Mouse (Mus musculus) liver, embryonic 16.5 days (tissue): Measurements from ENCODE around the gene Ttll2. TPM values are rescaled to one million over a fixed set of nuclear protein-coding genes. Genes with fewer than 3 reads are reported as not detected.
"Not testable (repeated sequence)": the region's sequence is repeated elsewhere in the genome, so short reads cannot be mapped to it uniquely, and the experiment has no call there.

ENCODE experiments used
- ATAC-seq: fragments of 200-750 bp; cut with Nextera tagmentation; 2 replicates; pipeline ENCODE4 v1.8.0; 2017; ENCODE audit warnings: low read depth, mild to moderate bottlenecking, moderate number of reproducible peaks, moderate library complexity
- H3K27ac ChIP-seq: fragments of 300-500 bp; sonication (generic); 2 replicates; pipeline ENCODE4 v1.5.1; 2014; ENCODE audit warnings: mild to moderate bottlenecking, low read length
- H3K27me3 ChIP-seq: fragments of 300-500 bp; sonication (generic); 2 replicates; pipeline ENCODE4 v1.6.1; 2014; ENCODE audit warnings: low read depth, low read length, mixed read lengths; ENCODE audit not compliant: control insufficient read depth, insufficient read depth
- H3K36me3 ChIP-seq: fragments of 300-500 bp; sonication (generic); 2 replicates; pipeline ENCODE4 v1.6.1; 2014; ENCODE audit warnings: mild to moderate bottlenecking; ENCODE audit not compliant: control insufficient read depth, insufficient read depth
- H3K4me1 ChIP-seq: fragments of 300-500 bp; sonication (generic); 2 replicates; pipeline ENCODE4 v1.6.1; 2014; ENCODE audit warnings: low read depth, low read length, mixed read lengths; ENCODE audit not compliant: control insufficient read depth
- H3K4me2 ChIP-seq: fragments of 300-500 bp; sonication (generic); 2 replicates; pipeline ENCODE4 v1.6.1; 2014; ENCODE audit warnings: low read depth, low read length, mixed read lengths
- H3K4me3 ChIP-seq: fragments of 300-500 bp; sonication (generic); 2 replicates; pipeline ENCODE4 v1.5.1; 2014; ENCODE audit warnings: low read depth, mild to moderate bottlenecking, low read length
- H3K9ac ChIP-seq: fragments of 300-500 bp; sonication (generic); 2 replicates; pipeline ENCODE4 v1.6.1; 2014; ENCODE audit warnings: low read depth, low read length
- H3K9me3 ChIP-seq: fragments of 300-500 bp; sonication (generic); replicated peaks from 2 replicates; pipeline ENCODE4 v1.6.1; 2016; ENCODE audit warnings: low read length; ENCODE audit not compliant: control insufficient read depth
- whole genome bisulfite sequencing: fragments of 180-500 bp; shearing (Covaris S2); extraction: QIAGEN DNeasy Blood & Tissue Kit; methylation state at CpG from one replicate; pipeline ENCODE4 v1.1.7; 2014; ENCODE audit not compliant: insufficient replicate concordance; 5-methylcytosine and 5-hydroxymethylcytosine counted together
- polyA plus RNA-seq: library from polyadenylated mRNA; unstranded; fragments of >200 nt; fragmentation: Nextera tagmentation; extraction: Ambion mirVana; gene quantifications from 2 replicates; pipeline ENCODE4 v1.2.1, GENCODE M21; 2015

Gene Ttll2
- polyA plus RNA-seq, 1 experiment from 2014 or later = 0.12 TPM

DNA sequence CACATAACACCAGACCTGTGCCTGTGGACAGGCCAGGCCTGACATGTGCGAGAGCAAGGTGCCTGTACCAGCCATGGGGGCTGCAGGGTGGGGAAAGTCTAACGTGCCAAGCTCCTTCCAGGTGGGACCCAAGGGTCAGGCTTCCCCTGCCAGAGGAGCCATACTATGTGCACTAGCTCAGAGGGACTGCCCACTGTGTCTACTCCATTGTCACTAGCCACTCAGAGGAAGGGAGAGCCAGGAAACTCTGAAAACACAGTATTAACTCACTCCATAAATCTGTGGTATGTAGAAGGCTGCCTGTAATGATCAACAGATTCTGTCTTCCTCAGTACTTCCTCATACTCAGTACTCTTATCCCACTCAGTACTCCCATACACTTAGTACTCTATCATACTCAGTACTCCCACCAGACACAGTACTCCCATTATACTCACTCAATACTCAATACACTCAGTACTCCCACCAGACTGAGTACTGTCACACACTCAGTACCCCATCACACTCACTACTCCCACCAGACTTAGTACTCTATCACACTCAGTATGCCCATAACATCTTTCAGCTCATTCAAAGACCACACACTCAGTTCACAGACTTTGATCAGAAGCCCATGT, 36.0 kb upstream of the Ttll2 start:
- H3K4me1 ChIP-seq, H3K27ac ChIP-seq, H3K9ac ChIP-seq, H3K9me3 ChIP-seq, H3K4me2 ChIP-seq, ATAC-seq, H3K36me3 ChIP-seq, H3K4me3 ChIP-seq, H3K27me3 ChIP-seq: not testable (repeated sequence)
- no CpG with 5 or more reads among the region's 2 CpGs for WGBS

- ATAC-seq, H3K9ac ChIP-seq, H3K27ac ChIP-seq, H3K9me3 ChIP-seq, H3K4me1 ChIP-seq, H3K36me3 ChIP-seq, H3K4me2 ChIP-seq, H3K27me3 ChIP-seq, H3K4me3 ChIP-seq: not testable (repeated sequence)
- WGBS = 55% methylated on average over 8 of the region's 8 CpGs
Measured at GRCm38 (mm10) chr17:7386016-7386415, 33.5 kb upstream of the Ttll2 start.

- H3K4me2 ChIP-seq, H3K27me3 ChIP-seq, H3K27ac ChIP-seq, H3K4me3 ChIP-seq, H3K4me1 ChIP-seq, H3K36me3 ChIP-seq, H3K9me3 ChIP-seq, H3K9ac ChIP-seq, ATAC-seq: not testable (repeated sequence)
- WGBS = 66% methylated on average over 3 of the region's 3 CpGs
Measured at GRCm38 (mm10) chr17:7385364-7385763, 32.9 kb upstream of the Ttll2 start, which contains the start of gene Unc93a2. Gene Unc93a2 (minus strand): TSS chr17:7385464.

DNA sequence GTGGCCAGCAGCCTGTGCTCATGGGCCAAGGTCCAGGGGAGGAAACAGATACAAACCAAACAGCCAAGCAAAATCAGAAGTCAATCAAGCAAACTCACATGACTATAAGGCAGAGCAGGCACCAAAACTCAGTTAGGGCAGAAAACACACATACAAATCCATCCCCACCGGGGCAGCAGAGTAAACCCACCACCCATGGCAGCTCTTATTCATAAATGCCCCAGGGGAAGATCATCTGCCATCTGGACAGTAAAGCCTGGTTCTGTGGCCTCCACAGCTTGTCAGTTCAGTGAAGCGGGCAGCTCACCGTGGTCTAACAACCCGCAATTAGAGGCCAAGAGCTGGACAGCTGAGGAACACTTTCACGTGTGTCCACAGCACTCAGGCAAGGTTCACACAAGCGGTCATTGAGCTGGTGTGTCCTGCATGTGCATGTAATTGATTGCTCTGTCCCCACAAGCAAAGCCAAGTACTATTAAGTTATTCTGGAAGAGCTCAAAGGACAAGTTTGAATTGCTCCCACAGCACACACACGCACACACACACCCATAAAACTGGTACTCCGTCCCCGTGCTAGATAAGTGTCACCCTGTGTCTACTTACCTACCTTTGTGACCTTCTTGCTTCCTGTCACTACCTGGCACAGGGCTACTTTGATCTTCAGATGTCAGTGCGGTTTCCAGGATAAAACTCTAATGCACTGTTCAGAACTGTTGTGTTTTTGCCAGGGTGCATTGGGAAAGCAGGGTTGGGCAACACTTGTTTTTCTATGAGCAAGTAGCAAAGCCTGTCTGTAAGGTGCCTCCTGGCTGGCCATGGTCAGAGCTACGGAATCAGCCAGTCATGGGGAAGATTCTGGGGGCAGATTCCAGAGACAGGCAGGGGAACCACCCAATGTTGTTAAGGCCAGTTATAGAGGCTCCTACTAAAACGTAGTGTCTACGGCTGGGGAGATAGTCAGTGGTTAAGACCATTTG, 31.0 kb upstream of the Ttll2 start:
- 55% methylated on average over 10 of the region's 13 CpGs for WGBS
- not testable (repeated sequence) for H3K27me3 ChIP-seq, H3K36me3 ChIP-seq, H3K27ac ChIP-seq, H3K4me2 ChIP-seq, H3K4me1 ChIP-seq, H3K9me3 ChIP-seq, H3K4me3 ChIP-seq, H3K9ac ChIP-seq
- peak; percentile 51; the same call in 1 of the 2 replicates for ATAC-seq

GRCm38 (mm10) chr17:7382711-7383110, 30.2 kb upstream of the Ttll2 start:
- not testable (repeated sequence) for H3K9me3 ChIP-seq, H3K27me3 ChIP-seq, H3K9ac ChIP-seq, H3K36me3 ChIP-seq, H3K4me2 ChIP-seq, H3K4me3 ChIP-seq, H3K27ac ChIP-seq, H3K4me1 ChIP-seq
- WGBS = 50% methylated on average over 1 of the region's 3 CpGs
- 0 out of 2 replicates have a peak, but pooled peaks have one; percentile 6 for ATAC-seq

GRCm38 (mm10) chr17:7377907-7378306, 25.4 kb upstream of the Ttll2 start:
- not testable (repeated sequence) for H3K4me1 ChIP-seq, H3K36me3 ChIP-seq, H3K4me3 ChIP-seq, H3K4me2 ChIP-seq, H3K9me3 ChIP-seq, H3K27me3 ChIP-seq, H3K27ac ChIP-seq, H3K9ac ChIP-seq, ATAC-seq
- 30% methylated on average over 2 of the region's 3 CpGs for WGBS

DNA sequence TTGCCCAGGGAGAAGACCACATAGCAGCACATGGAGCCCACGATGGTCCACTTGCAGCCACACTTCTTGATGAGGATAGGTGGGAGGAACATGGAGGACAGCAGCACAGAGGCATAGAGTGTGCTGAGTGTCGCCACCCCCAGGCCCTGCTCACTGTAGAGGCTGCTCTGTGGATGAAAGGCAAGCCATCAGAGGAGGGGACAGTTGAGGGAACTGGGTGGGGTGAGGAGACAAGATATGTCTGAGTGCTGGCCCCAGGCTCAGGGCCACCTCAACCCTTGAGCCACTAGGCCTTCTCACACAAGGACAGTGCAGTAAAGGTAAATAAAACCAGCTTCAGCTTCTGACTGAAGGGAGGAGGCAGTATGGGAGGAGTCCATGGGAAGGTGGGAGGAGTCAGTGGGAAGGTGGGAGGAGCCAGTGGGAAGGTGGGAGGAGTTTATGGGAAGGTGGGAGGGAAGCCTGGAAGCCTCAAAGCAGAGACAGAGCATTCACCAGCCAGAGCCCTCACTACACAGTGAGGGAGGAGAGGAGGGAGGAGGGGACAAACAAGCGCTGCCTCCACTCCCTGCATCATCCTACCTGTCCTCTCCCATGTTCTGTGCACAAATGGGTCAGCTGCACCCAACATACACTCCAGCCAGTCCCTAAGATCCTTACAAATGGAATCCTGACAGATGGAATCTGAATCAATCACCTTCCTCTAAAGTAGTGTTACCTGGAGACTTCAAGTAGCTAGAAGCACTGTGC, 24.6 kb upstream of the Ttll2 start:
- 92% methylated on average over 1 of the region's 3 CpGs for WGBS
- not testable (repeated sequence) for H3K27ac ChIP-seq, H3K4me1 ChIP-seq, ATAC-seq, H3K9ac ChIP-seq, H3K4me3 ChIP-seq, H3K4me2 ChIP-seq, H3K9me3 ChIP-seq, H3K36me3 ChIP-seq, H3K27me3 ChIP-seq

GRCm38 (mm10) chr17:7371879-7372278, 19.4 kb upstream of the Ttll2 start, which contains the start of gene Gm49630:
Gene Gm49630 (minus strand): TSS chr17:7371979.
- not testable (repeated sequence) for H3K4me2 ChIP-seq, H3K27me3 ChIP-seq
- WGBS = 80% methylated on average over 2 of the region's 5 CpGs

More at GRCm38 (mm10) chr17:7371879-7372278, 19.4 kb upstream of the Ttll2 start, which contains the start of gene Gm49630:
- H3K27ac ChIP-seq, ATAC-seq, H3K36me3 ChIP-seq, H3K4me1 ChIP-seq, H3K9ac ChIP-seq, H3K4me3 ChIP-seq, H3K9me3 ChIP-seq: not testable (repeated sequence)
